Mouse (Mus musculus): Measurements from ENCODE around the gene Ccdc191.

Gene Ccdc191

GRCm38 (mm10) chr16:43979328-43980109 lies 89.9 kb downstream of the Ccdc191 start, which contains the start of gene Zdhhc23:
Gene Zdhhc23 (minus strand): TSS chr16:43979791.
- DNase-seq (ENCODE audit: low spot score in 2 of 2), result peak; percentile 34 to 50

GRCm38 (mm10) chr16:43980110-43980609 lies 90.6 kb downstream of the Ccdc191 start:
- no peak for DNase-seq (ENCODE audit: low spot score in 2 of 2)

GRCm38 (mm10) chr16:43986299-43986698 lies 96.7 kb downstream of the Ccdc191 start:
- no peak for DNase-seq (ENCODE audit: low spot score in 2 of 2)

- DNase-seq (ENCODE audit: low spot score in 2 of 2), result no peak
These were observed 105.0 kb downstream of the Ccdc191 start for GRCm38 (mm10) chr16:43994623-43995022.

- no peak for DNase-seq (ENCODE audit: low spot score in 2 of 2)
These were observed 109.5 kb downstream of the Ccdc191 start for GRCm38 (mm10) chr16:43999111-43999510.

- DNase-seq (ENCODE audit: low spot score in 2 of 2), result no peak
These were observed 109.9 kb downstream of the Ccdc191 start for GRCm38 (mm10) chr16:43999541-43999940.

GRCm38 (mm10) chr16:44002086-44002485 lies 112.5 kb downstream of the Ccdc191 start:
- no peak for DNase-seq (ENCODE audit: low spot score in 2 of 2)

- DNase-seq (ENCODE audit: low spot score in 2 of 2), result no peak
These were observed 121.4 kb downstream of the Ccdc191 start for GRCm38 (mm10) chr16:44011010-44011409.

All from spleen, postnatal 36 days (tissue).